Mouse (Mus musculus) skeletal muscle tissue, postnatal 0 days (tissue): ENCODE results near the gene Osgepl1. TPM values are rescaled to one million over a fixed set of nuclear protein-coding genes. Genes with fewer than 3 reads are reported as not detected.

ENCODE experiments used
- polyA plus RNA-seq: library from polyadenylated mRNA; unstranded; fragments of >200 nt; fragmentation: Nextera tagmentation; extraction: Ambion mirVana; gene quantifications from 2 replicates; pipeline ENCODE4 v1.2.1, GENCODE M21; 2015

Gene Osgepl1
- polyA plus RNA-seq = 29.9 and 31.5 TPM in 2 replicates

GRCm38 (mm10) chr1:53312989-53313967 lies at the start of gene Osgepl1:
Osgepl1 (plus strand) TSS chr1:53313624.

GRCm38 (mm10) chr1:53296581-53297383 lies 16.6 kb upstream of the Osgepl1 start, which contains the start of the genes Pms1, Ormdl1 and Gm28778:
Pms1 (minus strand) TSS chr1:53297018.
Ormdl1 (plus strand) TSS chr1:53297095.
Gm28778 (plus strand) TSS chr1:53297111.

GRCm38 (mm10) chr1:53352327-53353261 lies 39.2 kb downstream of the Osgepl1 start, which contains the start of the genes Asdurf, Gm28551 and Asnsd1:
Asdurf (minus strand) TSS chr1:53352619.
Gm28551 (minus strand) TSS chr1:53352667.
Asnsd1 (minus strand) TSS chr1:53352752.

Other genes with a start within 250 kb of the Osgepl1 start
- gene 1700019A02Rik, start 126.0 kb upstream of the Osgepl1 start, polyA plus RNA-seq = not detected in 2 replicates
- 5.6 and 7.1 TPM in 2 replicates for gene Pms1, start 16.6 kb upstream of the Osgepl1 start, polyA plus RNA-seq
- 12.0 and 12.8 TPM in 2 replicates for gene Ormdl1, start 16.5 kb upstream of the Osgepl1 start, polyA plus RNA-seq
- gene Gm28778, start 16.5 kb upstream of the Osgepl1 start, polyA plus RNA-seq = not detected in 2 replicates
- gene Asdurf, start 39.0 kb downstream of the Osgepl1 start, polyA plus RNA-seq = 10.0 and 19.4 TPM in 2 replicates
- gene Gm28551, start 39.0 kb downstream of the Osgepl1 start, polyA plus RNA-seq = 0.23 and 0.37 TPM in 2 replicates
- gene Asnsd1, start 39.1 kb downstream of the Osgepl1 start, polyA plus RNA-seq = 70.2 and 75.5 TPM in 2 replicates